Mouse (Mus musculus) neural tube, embryonic 13.5 days (tissue): ENCODE results near the gene Hist1h4m. TPM values are rescaled to one million over a fixed set of nuclear protein-coding genes. Genes with fewer than 3 reads are reported as not detected.
"Not testable (repeated sequence)": the region's sequence is repeated elsewhere in the genome, so short reads cannot be mapped to it uniquely, and the experiment has no call there.

ENCODE experiments used
- ATAC-seq: fragments of 200-750 bp; cut with Nextera tagmentation; 2 replicates; pipeline ENCODE4 v1.8.0; 2017; ENCODE audit warnings: low read depth, mild to moderate bottlenecking, moderate TSS enrichment, moderate library complexity
- H3K27ac ChIP-seq: fragments of 300-500 bp; sonication (generic); replicated peaks from 2 replicates; pipeline ENCODE4 v1.5.1; 2015; ENCODE audit warnings: moderate library complexity, mild to moderate bottlenecking, inconsistent platforms
- H3K27me3 ChIP-seq: fragments of 300-500 bp; sonication (generic); 2 replicates; pipeline ENCODE4 v1.6.1; 2015; ENCODE audit warnings: mild to moderate bottlenecking, inconsistent platforms
- H3K36me3 ChIP-seq: fragments of 300-500 bp; sonication (generic); 2 replicates; pipeline ENCODE4 v1.6.1; 2015; ENCODE audit warnings: mild to moderate bottlenecking, inconsistent platforms
- H3K4me1 ChIP-seq: fragments of 300-500 bp; sonication (generic); replicated peaks from 2 replicates; pipeline ENCODE4 v1.6.1; 2015; ENCODE audit warnings: inconsistent platforms
- H3K4me2 ChIP-seq: fragments of 300-500 bp; sonication (generic); 2 replicates; pipeline ENCODE4 v1.6.1; 2015; ENCODE audit warnings: inconsistent platforms, mild to moderate bottlenecking, moderate library complexity
- H3K4me3 ChIP-seq: fragments of 300-500 bp; sonication (generic); 2 replicates; pipeline ENCODE4 v1.5.1; 2015; ENCODE audit warnings: mild to moderate bottlenecking, inconsistent platforms
- H3K9ac ChIP-seq: fragments of 300-500 bp; sonication (generic); 2 replicates; pipeline ENCODE4 v1.6.1; 2015; ENCODE audit warnings: moderate library complexity, mild to moderate bottlenecking, inconsistent platforms
- H3K9me3 ChIP-seq: fragments of 300-500 bp; sonication (generic); 2 replicates; pipeline ENCODE4 v1.6.1; 2016; ENCODE audit warnings: inconsistent platforms
- WGBS: fragments of 180-500 bp; shearing (Covaris S2); methylation state at CpG from one replicate; pipeline ENCODE4 v1.1.7; 2015; 5-methylcytosine and 5-hydroxymethylcytosine counted together
- polyA plus RNA-seq: library from polyadenylated mRNA; unstranded; fragments of >200 nt; fragmentation: Nextera tagmentation; extraction: Ambion mirVana; gene quantifications from 2 replicates; pipeline ENCODE4 v1.2.1, GENCODE M21; 2015

The Hist1h4m gene
- polyA plus RNA-seq, 1 experiment from 2014 or later: not detected

DNA sequence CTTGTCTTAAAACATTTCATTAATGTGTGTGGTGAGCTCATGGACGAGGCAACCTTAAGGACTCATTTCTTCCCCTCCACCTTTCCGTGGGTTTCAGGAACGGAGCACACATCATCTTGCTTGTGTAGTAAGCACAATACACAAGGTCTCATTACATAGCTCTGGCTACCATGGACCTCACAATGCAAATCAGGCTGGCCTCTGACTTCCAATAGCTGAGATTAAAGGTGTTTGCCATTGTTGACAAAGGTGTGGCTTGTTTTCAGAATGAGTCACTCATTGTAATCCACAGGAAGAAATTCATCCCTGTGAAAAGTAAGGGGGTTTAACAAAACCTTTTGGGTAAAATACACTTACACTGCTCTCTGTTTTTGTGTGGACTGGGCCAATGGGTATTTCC, 17.0 kb downstream of the Hist1h4m start:
- no peaks in the 10 kb centered on the region for H3K4me1 ChIP-seq
- ATAC-seq: no peak
- H3K4me2 ChIP-seq: no peak overlapping the region
- H3K9ac ChIP-seq: no peak overlapping the region
- H3K4me3 ChIP-seq: no peak overlapping the region
- no peaks in the 10 kb centered on the region for H3K27me3 ChIP-seq
- H3K9me3 ChIP-seq: no peaks in the 10 kb centered on the region
- no peaks in the 10 kb centered on the region for H3K36me3 ChIP-seq
- no peak overlapping the region for H3K27ac ChIP-seq
- WGBS: 81% methylated on average over 3 of the region's 3 CpGs

DNA sequence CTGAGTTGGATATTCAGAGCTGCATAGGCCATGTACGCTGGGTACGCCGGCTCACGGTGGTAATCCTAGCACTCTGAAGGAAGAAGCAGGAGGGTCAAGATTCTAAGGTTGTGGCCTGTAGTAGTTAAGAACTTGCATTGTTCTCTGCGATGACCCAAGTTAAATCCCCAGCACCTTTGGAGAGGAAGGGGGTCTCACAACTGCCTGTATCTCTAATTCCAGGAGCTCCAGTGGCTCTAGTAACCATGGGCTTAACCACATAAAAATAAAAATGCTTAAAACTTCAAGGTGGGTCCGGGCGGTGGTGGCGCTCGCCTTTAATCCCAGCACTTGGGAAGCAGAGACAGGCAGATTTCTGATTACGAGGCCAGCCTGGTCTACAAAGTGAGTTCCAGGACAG, 18.8 kb downstream of the Hist1h4m start:
- Histone ChIP-seq H3K27me3 (no peaks in the 10 kb centered on the region), H3K36me3 (no peaks in the 10 kb centered on the region), H3K4me3 (no peak overlapping the region), H3K4me1 (no peaks in the 10 kb centered on the region), H3K4me2 (no peak overlapping the region), H3K27ac (no peak overlapping the region), H3K9me3 (no peaks in the 10 kb centered on the region), H3K9ac (no peak overlapping the region)
- ATAC-seq: no peak
- WGBS: 90% methylated on average over 10 of the region's 10 CpGs

DNA sequence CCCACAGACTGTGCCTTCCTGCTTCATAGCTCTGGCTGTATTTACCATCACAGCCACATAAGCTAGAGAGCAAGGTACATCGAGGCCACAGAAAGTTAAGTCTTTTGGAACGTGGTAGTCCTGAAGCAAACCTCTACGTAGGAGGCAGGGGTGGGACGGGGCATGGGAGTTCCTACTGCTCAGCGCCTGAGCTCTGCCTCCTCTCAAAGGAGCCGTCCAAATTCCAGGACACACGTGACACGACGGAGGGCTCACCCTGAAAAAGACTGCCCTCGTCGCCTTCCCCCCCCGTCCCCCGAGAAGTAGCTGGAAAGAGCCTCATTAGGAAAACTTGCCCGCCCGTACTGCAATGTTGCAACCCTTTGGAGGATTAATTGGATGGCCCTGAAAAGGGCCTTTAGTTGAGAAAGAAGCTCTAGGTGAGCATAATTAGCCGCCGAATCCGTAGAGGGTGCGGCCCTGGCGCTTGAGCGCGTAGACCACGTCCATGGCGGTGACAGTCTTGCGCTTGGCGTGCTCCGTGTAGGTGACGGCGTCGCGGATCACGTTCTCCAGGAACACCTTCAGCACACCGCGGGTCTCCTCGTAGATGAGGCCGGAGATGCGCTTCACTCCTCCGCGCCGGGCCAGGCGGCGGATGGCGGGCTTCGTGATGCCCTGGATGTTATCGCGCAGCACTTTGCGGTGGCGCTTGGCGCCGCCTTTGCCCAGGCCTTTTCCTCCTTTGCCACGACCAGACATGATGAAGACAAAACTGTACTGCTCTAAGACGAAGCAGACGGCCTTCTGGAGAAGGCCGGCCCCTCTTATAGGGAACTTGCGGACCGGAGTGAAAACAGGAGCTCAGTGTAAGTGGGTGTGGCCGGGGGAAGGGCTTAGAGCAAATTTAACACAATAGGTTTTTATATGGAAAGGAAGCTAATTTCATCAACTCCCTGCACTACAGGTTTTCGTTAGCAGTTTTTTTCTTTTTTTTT, 20.2 kb downstream of the Hist1h4m start, which contains the start of gene Hist1h4n:
Hist1h4n (minus strand) TSS at position 779 of the 977 bp plus-strand sequence.
- not testable (repeated sequence) for H3K4me1 ChIP-seq, H3K9ac ChIP-seq, H3K36me3 ChIP-seq, H3K27me3 ChIP-seq, H3K9me3 ChIP-seq
- peak; percentile 80 for ATAC-seq
- 0 out of 2 replicates have a peak within 1 kb of the TSS, but pooled peaks have one; percentile 62 for H3K27ac ChIP-seq
- WGBS: under 1% methylated on average over 27 of the region's 58 CpGs
- H3K4me2 ChIP-seq: peak within 1 kb of the TSS; percentile 48
- peak within 1 kb of the TSS; percentile 23 for H3K4me3 ChIP-seq

DNA sequence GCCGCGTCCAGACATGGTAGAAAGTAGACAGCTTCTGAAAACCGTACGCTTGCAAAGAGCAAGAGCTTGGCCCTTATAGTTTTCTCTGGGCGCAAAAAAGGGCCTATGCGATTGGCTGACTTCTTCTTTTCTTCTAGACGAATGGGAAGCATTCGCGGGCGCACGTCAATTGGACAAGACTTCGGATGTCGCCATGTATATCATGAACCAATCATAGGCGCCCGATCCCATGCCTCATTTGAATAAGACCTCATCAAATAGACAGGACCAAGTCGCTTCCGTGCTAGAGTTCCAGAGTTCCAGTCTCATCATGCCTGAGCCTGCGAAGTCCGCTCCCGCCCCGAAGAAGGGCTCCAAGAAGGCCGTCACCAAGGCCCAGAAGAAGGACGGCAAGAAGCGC, 21.9 kb downstream of the Hist1h4m start, which contains the start of the genes Hist1h2ap and Hist1h2br:
Hist1h2ap (minus strand) TSS at position 47 of the 400 bp plus-strand sequence.
Hist1h2br (plus strand) TSS at position 283 of the 400 bp plus-strand sequence.
- H3K4me3 ChIP-seq, H3K27ac ChIP-seq, H3K9me3 ChIP-seq, H3K4me2 ChIP-seq, H3K36me3 ChIP-seq, H3K4me1 ChIP-seq, H3K27me3 ChIP-seq, H3K9ac ChIP-seq: not testable (repeated sequence)
- peak; percentile 97 for ATAC-seq
- no CpG with 5 or more reads among the region's 24 CpGs for WGBS

DNA sequence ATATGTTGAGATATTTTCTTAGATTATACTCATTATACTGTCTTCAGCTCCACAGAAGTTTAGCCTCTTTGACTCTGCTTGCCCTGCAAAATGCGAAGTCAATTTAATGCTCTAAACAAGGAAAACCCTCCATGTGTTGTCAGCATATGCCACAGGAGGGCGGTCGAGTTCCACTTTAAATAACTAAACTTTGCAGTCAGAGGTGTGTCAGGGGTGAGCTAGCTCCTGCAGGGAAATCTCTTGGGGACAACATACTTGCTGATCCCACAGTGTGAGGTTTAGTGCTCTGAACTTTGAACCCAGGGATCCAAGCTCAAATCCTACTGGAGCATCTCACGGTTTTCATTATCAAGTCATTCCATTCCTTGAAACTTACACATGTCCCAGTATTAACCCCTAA, 29.0 kb downstream of the Hist1h4m start:
- H3K9ac ChIP-seq, H3K4me3 ChIP-seq, H3K9me3 ChIP-seq, H3K36me3 ChIP-seq, H3K27ac ChIP-seq, H3K4me1 ChIP-seq, H3K4me2 ChIP-seq, H3K27me3 ChIP-seq: not testable (repeated sequence)
- ATAC-seq: peak; percentile 66; the same call in 1 of the 2 replicates
- no CpG with 5 or more reads among the region's 4 CpGs for WGBS

DNA sequence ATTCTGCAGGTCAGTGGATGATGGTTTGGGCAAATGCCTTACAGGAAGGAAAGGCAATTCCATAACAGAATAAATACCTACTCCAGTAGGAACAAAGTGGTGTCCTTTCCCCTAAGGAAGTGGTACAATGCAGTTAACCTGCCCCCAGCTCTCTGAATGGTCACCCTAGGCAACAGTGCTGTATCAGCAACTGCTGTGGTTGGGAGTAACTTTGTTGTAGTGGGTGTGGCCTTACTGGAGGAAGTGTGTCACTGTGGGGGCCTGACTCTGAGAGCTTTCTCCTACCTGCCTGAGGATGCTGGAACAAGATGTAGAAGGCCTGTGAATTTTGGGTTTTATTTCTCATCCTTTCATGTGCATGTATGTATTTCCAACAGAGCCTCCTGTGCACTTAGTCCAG, 34.8 kb downstream of the Hist1h4m start:
- H3K27ac ChIP-seq, H3K4me3 ChIP-seq, H3K36me3 ChIP-seq, H3K9me3 ChIP-seq, H3K27me3 ChIP-seq, H3K9ac ChIP-seq, H3K4me2 ChIP-seq, H3K4me1 ChIP-seq, ATAC-seq: not testable (repeated sequence)

DNA sequence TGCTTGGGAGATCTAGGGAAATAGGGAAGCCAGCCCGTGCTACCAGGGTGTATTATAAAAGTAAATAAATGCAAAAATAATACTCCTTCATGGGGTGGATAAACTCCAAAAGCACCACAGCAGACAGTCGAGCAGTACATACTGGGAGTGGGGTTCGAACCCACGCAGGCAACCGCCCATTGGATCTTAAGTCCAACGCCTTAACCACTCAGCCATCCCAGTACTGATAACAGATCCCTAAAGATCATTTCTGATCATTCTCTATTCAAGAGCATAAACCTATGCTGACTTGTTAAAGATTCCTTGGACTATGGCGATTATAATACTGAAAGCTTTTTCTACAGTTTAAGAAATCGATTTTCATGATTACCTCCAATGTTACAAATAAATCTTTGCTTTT, 36.3 kb downstream of the Hist1h4m start:
- no peak overlapping the region for H3K4me2 ChIP-seq
- H3K4me1 ChIP-seq: no peaks in the 10 kb centered on the region
- no peak overlapping the region for H3K27ac ChIP-seq
- 19% methylated on average over 8 of the region's 8 CpGs for WGBS
- peaks cover 3% of the 10 kb centered on the region; the same call in 1 of the 2 replicates for H3K27me3 ChIP-seq
- H3K9me3 ChIP-seq: no peaks in the 10 kb centered on the region
- H3K9ac ChIP-seq: no peak overlapping the region
- no peak for ATAC-seq
- H3K36me3 ChIP-seq: no peaks in the 10 kb centered on the region
- no peak overlapping the region for H3K4me3 ChIP-seq

DNA sequence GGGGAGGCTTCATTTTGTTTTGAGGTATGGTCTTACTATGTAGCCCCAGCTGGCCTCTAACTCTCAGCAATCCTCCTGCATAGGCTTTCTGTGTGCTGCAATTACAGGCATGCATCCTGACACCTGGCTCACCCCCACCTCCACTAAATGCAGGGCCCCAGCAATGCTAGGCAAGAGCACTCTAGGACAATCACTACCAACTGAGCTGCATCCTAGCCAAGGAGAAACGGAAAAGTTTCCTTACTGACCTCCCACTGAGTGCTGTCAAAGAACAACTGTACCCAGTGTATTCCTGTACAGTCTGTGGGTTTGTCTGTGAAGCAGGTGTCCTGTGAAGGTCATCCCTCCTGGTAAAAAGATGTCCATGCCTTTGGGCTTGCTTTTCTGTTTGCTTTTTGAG, 39.1 kb downstream of the Hist1h4m start:
- H3K27ac ChIP-seq, H3K4me3 ChIP-seq, H3K36me3 ChIP-seq, H3K9me3 ChIP-seq, H3K27me3 ChIP-seq, H3K9ac ChIP-seq, ATAC-seq, H3K4me1 ChIP-seq, H3K4me2 ChIP-seq: not testable (repeated sequence)
- WGBS: 34% methylated on average over 1 of the region's 1 CpGs

DNA sequence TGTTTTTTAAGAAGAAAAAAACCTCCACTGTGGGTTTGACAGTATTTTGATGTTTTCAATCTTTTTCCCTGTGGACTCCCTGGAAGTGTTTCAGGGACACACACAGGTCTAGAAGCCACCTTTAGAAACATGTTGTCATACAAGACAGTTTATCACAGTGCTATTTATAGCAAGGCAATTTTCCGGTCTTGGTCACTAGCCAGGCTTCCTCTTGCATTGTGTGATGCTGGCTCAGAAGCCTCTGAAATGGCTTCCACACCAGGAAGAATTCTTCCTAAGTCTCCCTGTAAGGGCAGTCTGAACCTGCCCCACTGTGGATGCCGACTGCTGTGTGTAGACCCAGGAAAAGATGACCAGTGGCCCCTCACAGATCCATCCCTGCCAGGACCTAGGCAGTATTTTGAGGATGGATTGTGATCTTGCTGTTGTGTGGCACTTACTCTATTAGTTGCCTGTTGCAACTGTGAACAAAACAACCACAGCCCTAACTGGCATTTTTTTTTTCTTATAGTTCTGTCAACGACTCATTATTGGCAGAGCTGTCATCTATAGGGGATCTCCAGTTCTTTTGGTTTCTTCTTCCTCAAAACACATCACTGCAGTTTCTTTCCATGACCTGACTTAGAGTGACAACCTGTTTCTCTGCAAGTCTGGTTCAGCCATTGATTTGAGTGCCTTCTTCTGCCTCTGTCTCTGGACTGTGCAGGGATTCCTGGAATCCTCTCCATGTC, 40.8 kb downstream of the Hist1h4m start:
- H3K9ac ChIP-seq: no peak overlapping the region
- no peaks in the 10 kb centered on the region for H3K9me3 ChIP-seq
- no peak overlapping the region for H3K4me2 ChIP-seq
- no peak for ATAC-seq
- no peaks in the 10 kb centered on the region for H3K4me1 ChIP-seq
- 70% methylated on average over 3 of the region's 3 CpGs for WGBS
- H3K36me3 ChIP-seq: no peaks in the 10 kb centered on the region
- H3K27me3 ChIP-seq: peaks cover 8% of the 10 kb centered on the region; the same call in 1 of the 2 replicates
- H3K27ac ChIP-seq: no peak overlapping the region
- no peak overlapping the region for H3K4me3 ChIP-seq

DNA sequence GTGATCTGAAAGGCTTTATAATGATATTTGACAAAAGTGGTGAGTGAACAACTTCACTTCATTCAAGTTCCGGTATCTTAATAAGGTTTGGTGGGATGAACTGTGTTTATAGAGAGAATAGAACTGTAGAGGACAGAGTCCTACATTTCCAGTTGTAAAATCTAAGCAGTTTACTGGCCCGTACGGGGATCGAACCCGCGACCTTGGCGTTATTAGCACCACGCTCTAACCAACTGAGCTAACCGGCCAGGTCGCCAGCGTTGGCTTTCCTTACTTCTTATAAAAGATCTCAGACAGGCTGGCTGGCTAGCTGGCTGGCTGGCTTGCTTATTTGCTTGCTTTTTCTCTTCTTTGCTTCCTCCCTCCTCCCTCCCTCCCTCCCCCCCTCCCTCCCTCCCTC, 43.6 kb downstream of the Hist1h4m start:
- Histone ChIP-seq H3K4me2 (peak overlapping the region; percentile 51), H3K4me1 (no peaks in the 10 kb centered on the region), H3K36me3 (no peaks in the 10 kb centered on the region), H3K9ac (no peak overlapping the region), H3K9me3 (no peaks in the 10 kb centered on the region), H3K27ac (no peak overlapping the region), H3K4me3 (peak overlapping the region; percentile 43), H3K27me3 (peaks cover 8% of the 10 kb centered on the region; the same call in 1 of the 2 replicates)
- peak; percentile 32; the same call in 1 of the 2 replicates for ATAC-seq
- WGBS: 2% methylated on average over 11 of the region's 11 CpGs

DNA sequence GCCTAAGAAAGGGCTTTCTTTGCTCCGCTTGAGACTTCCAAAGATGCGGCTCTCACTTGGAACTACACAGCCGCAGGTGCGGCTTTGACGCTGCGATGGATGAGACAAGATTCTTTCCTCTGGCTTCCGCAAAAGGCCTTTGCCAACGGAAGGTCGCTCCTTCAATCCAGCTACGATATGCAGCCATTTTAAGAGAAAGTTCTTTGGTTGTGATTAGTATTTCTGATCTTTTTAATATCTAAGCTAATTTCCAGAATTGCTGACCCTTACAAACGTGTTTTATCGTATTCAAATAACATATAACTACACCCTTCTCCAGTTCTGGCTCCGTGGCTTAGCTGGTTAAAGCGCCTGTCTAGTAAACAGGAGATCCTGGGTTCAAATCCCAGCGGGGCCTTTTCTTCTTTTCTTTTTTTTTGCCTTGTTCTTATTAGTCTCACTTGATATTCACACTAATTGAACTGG, 44.2 kb downstream of the Hist1h4m start:
- ATAC-seq: no peak
- WGBS: 2% methylated on average over 15 of the region's 15 CpGs
- Histone ChIP-seq H3K4me2 (peak overlapping the region; percentile 51), H3K9ac (peak overlapping the region; percentile 58), H3K4me3 (peak overlapping the region; percentile 43), H3K4me1 (no peaks in the 10 kb centered on the region), H3K27me3 (peaks cover 8% of the 10 kb centered on the region; the same call in 1 of the 2 replicates), H3K9me3 (no peaks in the 10 kb centered on the region), H3K27ac (no peak overlapping the region), H3K36me3 (no peaks in the 10 kb centered on the region)

DNA sequence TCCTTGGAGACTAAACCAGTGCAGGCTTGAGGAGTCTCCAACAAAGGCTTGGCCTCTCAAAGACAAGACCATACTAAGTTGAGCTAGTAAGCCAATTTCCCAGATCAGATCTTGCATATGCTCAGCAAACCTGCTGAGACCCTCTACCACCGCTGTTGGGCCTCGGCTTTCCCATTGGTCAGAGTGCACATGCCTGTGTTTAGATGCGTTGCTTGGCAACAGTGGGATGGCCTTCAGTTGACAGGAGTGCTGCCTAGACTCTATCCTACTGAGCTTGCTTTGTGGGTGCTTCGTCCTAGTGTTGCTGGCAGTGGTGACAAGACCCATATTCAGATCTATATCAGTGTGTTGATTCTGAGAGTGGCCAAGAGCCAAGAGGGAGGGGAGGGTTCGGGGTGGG, 50.1 kb downstream of the Hist1h4m start:
- Histone ChIP-seq H3K4me3 (no peak overlapping the region), H3K9me3 (no peaks in the 10 kb centered on the region), H3K36me3 (no peaks in the 10 kb centered on the region), H3K4me2 (no peak overlapping the region), H3K4me1 (no peaks in the 10 kb centered on the region), H3K27me3 (peaks cover 5% of the 10 kb centered on the region), H3K9ac (no peak overlapping the region), H3K27ac (no peak overlapping the region)
- 10% methylated on average over 5 of the region's 5 CpGs for WGBS
- no peak for ATAC-seq
